Mouse (Mus musculus) embryonic fibroblast, embryonic 13.5 days (primary cell): Measurements from ENCODE around the gene Crxos.

Experiments
- CTCF ChIP-seq: IDR thresholded peaks from 2 replicates; pipeline ENCODE4 v1.5.1; 2011; ENCODE audit warnings: mild to moderate bottlenecking, control low read depth, low read length, moderate library complexity, borderline replicate concordance; ENCODE audit not compliant: insufficient read depth
- POLR2A ChIP-seq: IDR thresholded peaks from 2 replicates; pipeline ENCODE4 v1.6.1; 2011; ENCODE audit warnings: low read depth, mild to moderate bottlenecking, control low read depth, low read length, moderate library complexity

DNA sequence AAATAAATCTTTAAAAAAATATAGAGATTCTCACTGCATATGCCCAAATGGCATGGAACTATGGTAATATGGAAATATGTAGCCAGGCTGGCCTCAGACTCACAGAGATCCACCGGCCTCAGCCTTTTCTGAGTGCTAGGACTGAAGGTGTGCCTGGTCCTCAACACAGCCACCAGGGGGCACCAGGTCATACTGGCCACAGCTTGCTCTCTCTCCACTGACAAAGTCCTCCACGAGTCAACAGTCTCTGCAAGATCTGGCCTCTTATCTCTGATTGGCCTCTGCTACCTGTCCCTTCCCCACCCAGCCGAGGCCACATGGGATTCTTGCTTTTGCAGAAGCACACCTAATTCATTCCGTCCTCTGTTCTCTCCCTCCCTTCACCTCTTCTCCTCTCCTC, 47.5 kb downstream of the Crxos start:
- TF ChIP-seq POLR2A: no peak
- peak; percentile 88 for TF ChIP-seq CTCF
